Mouse (Mus musculus) urinary bladder, postnatal 4 days (tissue): ENCODE measurements around the gene Olfr670.
"Not testable (repeated sequence)": the region's sequence is repeated elsewhere in the genome, so short reads cannot be mapped to it uniquely, and the experiment has no call there.

Experiments used
- DNase-seq, 2 experiments: peaks; one replicate each; pipeline ENCODE4 v3.0.0; 2021 to 2022; ENCODE audit warnings: low spot score in 2 of 2

The Olfr670 gene

DNA sequence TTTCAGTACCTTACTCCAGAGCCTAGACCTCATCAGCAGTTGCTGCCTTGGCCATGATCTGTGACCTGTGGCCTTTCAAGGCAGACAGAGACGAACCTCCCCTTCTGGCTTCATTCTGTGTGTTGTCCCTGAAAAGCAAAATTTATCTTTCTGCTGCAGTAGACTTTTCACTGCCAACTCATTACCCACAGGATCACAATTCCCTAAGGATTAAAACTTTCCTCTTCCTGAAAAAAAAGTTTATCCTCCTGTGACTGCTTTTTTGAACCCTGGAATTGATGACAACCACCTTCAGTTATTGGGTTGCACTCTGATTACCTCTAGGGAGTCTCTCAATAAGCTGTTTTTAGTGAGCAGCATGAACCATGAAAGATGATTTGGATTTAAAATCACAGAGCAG, at the start of gene Olfr670:
Olfr670 (minus strand) TSS at position 101 of the 400 bp plus-strand sequence.
- no peak for DNase-seq

DNA sequence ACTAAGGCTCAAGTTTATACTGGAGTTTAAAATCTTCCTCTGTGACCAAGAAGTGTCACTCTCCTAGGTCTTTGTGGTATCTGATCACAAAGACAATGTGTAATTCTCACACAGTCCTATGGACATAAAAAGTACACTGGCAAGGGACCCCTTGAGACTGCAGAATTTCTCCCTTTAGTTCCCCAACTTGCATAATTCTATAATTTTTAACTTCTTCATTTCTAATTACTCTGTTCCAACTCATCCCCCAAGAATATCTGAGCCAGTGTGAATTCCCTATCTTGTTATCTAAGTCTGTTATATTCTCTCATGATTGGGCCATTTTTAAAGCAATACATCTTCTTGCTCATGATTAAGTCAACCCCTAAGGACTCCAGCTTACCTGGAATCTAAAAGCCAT, 39.5 kb upstream of the Olfr670 start, which contains the start of gene Olfr672:
Olfr672 (minus strand) TSS at position 101 of the 400 bp plus-strand sequence.
- DNase-seq, result no peak

DNA sequence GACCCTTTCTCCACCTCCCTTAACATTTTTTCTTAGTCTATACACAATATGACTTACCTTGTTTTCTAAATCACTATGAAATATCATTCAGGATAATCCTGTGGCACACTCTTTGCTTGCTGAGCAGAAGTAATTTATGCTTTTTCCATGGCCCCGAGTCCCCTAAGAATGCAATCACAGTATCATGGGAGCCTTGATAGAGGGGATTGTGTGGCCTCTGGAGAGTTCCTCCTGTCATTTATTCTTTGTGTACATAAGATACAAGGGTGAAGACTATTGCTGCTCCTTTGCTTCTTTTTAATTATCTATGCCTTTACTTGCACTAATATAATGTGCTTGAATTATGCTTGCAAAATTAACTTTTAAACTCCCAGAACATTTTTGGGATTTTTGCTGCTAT, 16.6 kb upstream of the Olfr670 start, which contains the start of gene Olfr671:
Olfr671 (minus strand) TSS at position 101 of the 400 bp plus-strand sequence.
- no peak for DNase-seq

DNA sequence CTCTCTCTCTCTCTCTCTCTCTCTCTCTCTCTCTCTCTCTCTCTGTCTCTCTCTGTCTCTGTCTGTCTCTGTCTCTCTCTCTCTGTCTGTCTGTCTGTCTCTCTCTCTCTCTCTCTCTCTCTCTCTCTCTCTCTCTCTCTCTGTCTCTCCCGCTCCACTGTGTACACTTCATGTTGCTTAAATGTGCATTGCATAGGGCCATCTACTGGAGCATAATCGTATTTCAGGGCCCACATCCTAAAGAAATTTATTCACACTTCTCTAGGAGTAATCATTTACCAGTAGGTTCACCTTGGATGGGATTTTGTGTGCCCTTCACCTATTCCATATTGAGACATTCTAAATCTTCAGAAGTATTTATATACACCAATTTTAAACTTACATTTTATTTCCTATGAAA, 10.1 kb upstream of the Olfr670 start:
- not testable (repeated sequence) for DNase-seq

DNA sequence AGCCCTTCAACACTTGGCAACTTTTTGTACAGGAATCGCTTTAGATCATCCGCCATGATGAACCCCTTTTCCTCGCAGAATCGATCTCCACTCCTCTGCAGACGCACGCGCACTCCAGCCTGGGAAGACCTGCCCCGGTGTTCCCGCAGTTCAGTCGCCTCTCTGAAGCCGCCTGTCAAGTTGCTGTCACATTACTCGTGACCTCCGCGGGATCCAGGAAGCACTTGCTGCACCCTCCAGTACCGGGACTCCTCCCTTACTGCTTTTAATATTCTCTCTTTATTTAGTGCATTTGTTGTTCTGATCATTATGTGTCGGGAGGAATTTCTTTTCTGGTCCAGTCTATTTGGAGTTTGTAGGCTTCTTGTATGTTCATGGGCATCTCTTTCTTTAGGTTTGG, 12.2 kb downstream of the Olfr670 start:
- DNase-seq, result not testable (repeated sequence)

DNA sequence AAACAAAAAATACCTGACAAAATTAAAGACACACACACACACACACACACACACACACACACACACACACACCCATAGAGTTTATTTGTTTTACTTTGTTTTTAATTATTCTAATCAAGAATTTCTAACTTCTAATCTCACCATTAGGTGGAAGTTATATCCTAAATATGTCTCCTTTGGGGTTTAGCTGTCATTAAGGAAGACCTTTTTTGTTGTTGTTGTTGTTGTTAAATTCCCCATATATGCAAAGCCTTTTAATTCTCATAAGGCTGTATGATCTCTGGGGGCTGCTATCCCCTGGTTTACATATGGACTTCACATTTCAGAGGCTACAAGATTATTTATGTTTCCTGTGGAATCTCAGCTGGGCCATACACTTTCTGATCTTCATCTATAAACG, 28.5 kb downstream of the Olfr670 start, which contains the start of gene Olfr669:
Olfr669 (plus strand) TSS at position 301 of the 400 bp plus-strand sequence.
- no peak for DNase-seq

DNA sequence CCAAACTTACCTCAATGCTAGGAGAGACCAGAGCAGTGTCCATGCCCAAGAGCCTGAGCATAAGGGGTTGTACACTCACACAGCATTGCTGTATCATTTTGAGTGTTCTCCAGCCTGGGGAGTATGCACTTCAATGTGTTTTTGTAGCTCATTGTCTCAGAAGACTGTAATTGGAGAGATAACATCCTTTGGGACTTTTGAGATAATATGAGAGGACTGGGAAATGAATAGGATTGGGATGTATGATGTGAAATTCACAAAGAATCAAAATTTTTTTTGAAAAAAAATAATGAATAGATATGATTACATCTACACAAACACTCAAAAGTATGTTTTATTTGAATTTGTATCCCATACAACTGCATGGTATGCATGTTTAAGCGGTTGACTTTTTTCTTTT, 34.5 kb downstream of the Olfr670 start, which contains the start of gene Olfr668:
Olfr668 (minus strand) TSS at position 101 of the 400 bp plus-strand sequence.
- no peak for DNase-seq

DNA sequence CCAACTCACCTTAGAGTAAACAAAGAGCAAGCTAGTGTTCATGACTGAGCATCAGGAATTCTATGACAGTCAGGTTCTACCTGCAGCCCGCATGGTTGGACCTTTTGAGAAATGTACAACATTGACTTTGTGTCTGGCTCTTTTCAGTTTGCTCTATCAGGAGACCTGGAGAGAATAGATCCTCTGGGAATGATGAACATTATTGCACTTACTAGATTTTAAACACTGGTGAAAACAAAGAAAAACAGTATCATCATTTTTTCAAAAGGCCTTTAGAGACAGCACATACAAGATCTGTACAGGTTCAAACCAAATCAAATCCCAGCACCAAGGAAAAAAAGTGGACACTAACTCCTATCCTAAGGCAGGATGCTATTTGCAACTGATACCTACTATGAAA, 41.0 kb downstream of the Olfr670 start, which contains the start of gene Olfr667:
Olfr667 (minus strand) TSS at position 101 of the 400 bp plus-strand sequence.
- no peak for DNase-seq
